Mouse (Mus musculus) heart, adult 2 months (tissue): ENCODE data around the gene Psap. TPM values are rescaled to one million over a fixed set of nuclear protein-coding genes. Genes with fewer than 3 reads are reported as not detected.

Experiments used
- DNase-seq, 2 experiments: peaks; one replicate each; pipeline ENCODE4 v3.0.0; 2021
- H3K27ac ChIP-seq: fragments of 200-600 bp; 2 replicates; pipeline ENCODE4 v1.8.1; 2022
- H3K27me3 ChIP-seq: fragments of 200-500 bp; 2 replicates; pipeline ENCODE4 v1.6.1; 2012; ENCODE audit warnings: mild to moderate bottlenecking, low read length, inconsistent platforms, mixed read lengths; ENCODE audit not compliant: control insufficient read depth, insufficient read depth
- H3K36me3 ChIP-seq: fragments of 200-500 bp; 2 replicates; pipeline ENCODE4 v1.6.1; 2012; ENCODE audit warnings: low read length, inconsistent platforms; ENCODE audit not compliant: control insufficient read depth, insufficient read depth
- H3K4me1 ChIP-seq: fragments of 200-500 bp; 2 replicates; pipeline ENCODE4 v1.6.1; 2011; ENCODE audit warnings: low read length; ENCODE audit not compliant: control insufficient read depth, insufficient read depth
- H3K4me3 ChIP-seq: fragments of 200-600 bp; 2 replicates; pipeline ENCODE4 v1.8.1; 2022
- H3K79me2 ChIP-seq: fragments of 200-500 bp; replicated peaks from 2 replicates; pipeline ENCODE4 v1.6.1; 2012; ENCODE audit warnings: mild to moderate bottlenecking, inconsistent platforms, low read length, moderate library complexity, mixed read lengths; ENCODE audit not compliant: control insufficient read depth, insufficient read depth
- H3K9ac ChIP-seq: fragments of 200-500 bp; 2 replicates; pipeline ENCODE4 v1.6.1; 2012; ENCODE audit warnings: low read depth, mild to moderate bottlenecking, control low read depth, inconsistent platforms, low read length, mixed read lengths
- CTCF ChIP-seq: fragments of 200-600 bp; IDR thresholded peaks from 2 replicates; pipeline ENCODE4 v1.8.1; 2022; ENCODE audit warnings: antibody characterized with exemption, mild to moderate bottlenecking, moderate library complexity
- EP300 ChIP-seq: fragments of 200-500 bp; IDR thresholded peaks from 2 replicates; pipeline ENCODE4 v1.6.1; 2011; ENCODE audit warnings: low read depth, low read length, control low read depth; ENCODE audit not compliant: insufficient read depth
- POLR2A ChIP-seq: fragments of 200-500 bp; IDR thresholded peaks from 2 replicates; pipeline ENCODE4 v1.6.1; 2011; ENCODE audit warnings: mild to moderate bottlenecking, low read depth, low read length, control low read depth; ENCODE audit not compliant: insufficient read depth
- WGBS: fragments of 180-500 bp; shearing (Covaris S2); methylation state at CpG from one replicate; pipeline ENCODE4 v1.1.7; 2018; 5-methylcytosine and 5-hydroxymethylcytosine counted together
- intact Hi-C: fragments of 180-260 bp; cut with DNase I; formaldehyde crosslinking; loops from one replicate; pipeline ENCODE4 v1.15.1; 2025
- polyA plus RNA-seq: library from polyadenylated mRNA; depleted of rRNA; stranded (reverse); fragments of >200 nt; gene quantifications from 2 replicates; pipeline ENCODE4 v1.2.3, GENCODE M21; 2012
- total RNA-seq, 2 experiments: library from RNA; stranded (reverse); gene quantifications; 2 replicates each; pipeline ENCODE4 v1.2.3; 2021

The Psap gene
- total and polyA plus RNA-seq, 3 experiments = 1,146 to 1,291 (median 1,270) TPM

- Histone ChIP-seq H3K79me2 (peaks cover 3% of the 10 kb centered on the region), H3K9ac (no peak overlapping the region), H3K4me3 (no peak overlapping the region), H3K27me3 (no peaks in the 10 kb centered on the region), H3K4me1 (peaks cover 10% of the 10 kb centered on the region), H3K27ac (no peak overlapping the region), H3K36me3 (no peaks in the 10 kb centered on the region)
- WGBS = 71% methylated on average over 3 of the region's 3 CpGs
- intact Hi-C loops = no loop called here
- TF ChIP-seq POLR2A (no peak), EP300 (no peak), CTCF (no peak)
- DNase-seq = no peak
Observed at GRCm38 (mm10) chr10:60295356-60295755, 17.9 kb downstream of the Psap start.

- H3K27ac ChIP-seq = no peak overlapping the region
- H3K27me3 ChIP-seq = no peaks in the 10 kb centered on the region
- TF ChIP-seq EP300 = no peak
- TF ChIP-seq POLR2A = no peak
- no peak for TF ChIP-seq CTCF
- intact Hi-C loops = no loop called here
- WGBS = 62% methylated on average over 9 of the region's 9 CpGs
- H3K36me3 ChIP-seq = no peaks in the 10 kb centered on the region
- H3K9ac ChIP-seq = no peak overlapping the region
- H3K4me3 ChIP-seq = no peak overlapping the region
- peaks cover 7% of the 10 kb centered on the region; the same call in 1 of the 2 replicates for H3K4me1 ChIP-seq
- H3K79me2 ChIP-seq = peaks cover 1% of the 10 kb centered on the region; the same call in 1 of the 2 replicates
- DNase-seq = no peak
Observed at GRCm38 (mm10) chr10:60296027-60296426, 18.6 kb downstream of the Psap start.

GRCm38 (mm10) chr10:60299636-60300035 lies 22.2 kb downstream of the Psap start:
- 97% methylated on average over 12 of the region's 12 CpGs for WGBS
- no peak for DNase-seq
- Histone ChIP-seq H3K4me1 (peaks cover 3% of the 10 kb centered on the region; the same call in 1 of the 2 replicates), H3K9ac (no peak overlapping the region), H3K27ac (no peak overlapping the region), H3K79me2 (no peaks in the 10 kb centered on the region), H3K27me3 (no peaks in the 10 kb centered on the region), H3K4me3 (no peak overlapping the region), H3K36me3 (no peaks in the 10 kb centered on the region)
- TF ChIP-seq EP300 (no peak), POLR2A (no peak), CTCF (no peak)
- intact Hi-C loops = no loop called here

GRCm38 (mm10) chr10:60303419-60303818 lies 26.0 kb downstream of the Psap start:
- Histone ChIP-seq H3K4me1 (no peaks in the 10 kb centered on the region), H3K9ac (no peak overlapping the region), H3K79me2 (no peaks in the 10 kb centered on the region), H3K27me3 (no peaks in the 10 kb centered on the region), H3K36me3 (no peaks in the 10 kb centered on the region), H3K27ac (no peak overlapping the region), H3K4me3 (no peak overlapping the region)
- intact Hi-C loops = no loop called here
- DNase-seq = no peak
- WGBS = 80% methylated on average over 17 of the region's 17 CpGs
- no peak for TF ChIP-seq EP300
- no peak for TF ChIP-seq CTCF
- TF ChIP-seq POLR2A = no peak

- Histone ChIP-seq H3K4me1 (no peaks in the 10 kb centered on the region), H3K27me3 (no peaks in the 10 kb centered on the region), H3K36me3 (no peaks in the 10 kb centered on the region), H3K27ac (no peak overlapping the region), H3K4me3 (no peak overlapping the region), H3K79me2 (no peaks in the 10 kb centered on the region), H3K9ac (no peak overlapping the region)
- peak; percentile 70 for DNase-seq
- TF ChIP-seq POLR2A (no peak), EP300 (peak; percentile 89), CTCF (peak; percentile 93)
- 57% methylated on average over 15 of the region's 15 CpGs for WGBS
- intact Hi-C loops = loop anchor here (1.0 to 2.0 kb wide), 5 partner anchors 42 to 456 kb away; partner anchors contain the start of gene Vsir
Observed at GRCm38 (mm10) chr10:60304854-60305628, 27.6 kb downstream of the Psap start.

GRCm38 (mm10) chr10:60310629-60311028 lies 33.2 kb downstream of the Psap start:
- no peak overlapping the region for H3K9ac ChIP-seq
- no peak for TF ChIP-seq POLR2A
- TF ChIP-seq CTCF = no peak
- no peak for TF ChIP-seq EP300
- no peaks in the 10 kb centered on the region for H3K36me3 ChIP-seq
- no peaks in the 10 kb centered on the region for H3K79me2 ChIP-seq
- no peak overlapping the region for H3K4me3 ChIP-seq
- no peak for DNase-seq
- H3K27ac ChIP-seq = no peak overlapping the region
- no peaks in the 10 kb centered on the region for H3K27me3 ChIP-seq
- no peaks in the 10 kb centered on the region for H3K4me1 ChIP-seq
- intact Hi-C loops = no loop called here
- 88% methylated on average over 13 of the region's 13 CpGs for WGBS
